Mouse (Mus musculus): ENCODE results near the gene Rhoq. TPM values are rescaled to one million over a fixed set of nuclear protein-coding genes. Genes with fewer than 3 reads are reported as not detected.
A peak's percentile ranks its signal among the peaks of the same experiment; 100 is the strongest.

Rhoq gene
- polyA plus RNA-seq, 1 experiment = 47.1 TPM

- Histone ChIP-seq H3K27ac (ENCODE audit: insufficient read depth, low read length) (no peak overlapping the region), H3K27me3 (ENCODE audit: control insufficient read depth, insufficient read depth, low read length) (no peaks in the 10 kb centered on the region), H3K4me1 (ENCODE audit: control insufficient read depth, insufficient read depth, low read length) (peaks cover 5% of the 10 kb centered on the region), H3K4me3 (replicated peaks; ENCODE audit: insufficient read depth, low read depth, low read length) (no peak overlapping the region)
- no peak for TF ChIP-seq CTCF (IDR thresholded peaks at IDR 0.05; ENCODE audit: borderline replicate concordance, insufficient read depth, low read depth, low read length)
- TF ChIP-seq POLR2A (IDR thresholded peaks at IDR 0.05; ENCODE audit: borderline replicate concordance, insufficient read depth, low read length) = no peak
- DNase-seq = no peak
- WGBS = 81% methylated on average over 9 of the region's 9 CpGs
These were observed 19.6 kb downstream of the Rhoq start for GRCm38 (mm10) chr17:86982497-86982896.

- TF ChIP-seq POLR2A (IDR thresholded peaks at IDR 0.05; ENCODE audit: borderline replicate concordance, insufficient read depth, low read length) (no peak), CTCF (IDR thresholded peaks at IDR 0.05; ENCODE audit: borderline replicate concordance, insufficient read depth, low read depth, low read length) (no peak)
- H3K4me3 ChIP-seq (replicated peaks; ENCODE audit: insufficient read depth, low read depth, low read length) = no peak overlapping the region
- H3K27me3 ChIP-seq (ENCODE audit: control insufficient read depth, insufficient read depth, low read length) = no peaks in the 10 kb centered on the region
- peak in 1 of 2 experiments; percentile 14 for DNase-seq
- 40% methylated on average over 17 of the region's 17 CpGs for WGBS
- no peak overlapping the region for H3K27ac ChIP-seq (ENCODE audit: insufficient read depth, low read length)
- H3K4me1 ChIP-seq (ENCODE audit: control insufficient read depth, insufficient read depth, low read length) = peaks cover 5% of the 10 kb centered on the region
These were observed 23.7 kb downstream of the Rhoq start for GRCm38 (mm10) chr17:86986449-86987138.

GRCm38 (mm10) chr17:86988161-86988560 lies 25.3 kb downstream of the Rhoq start:
- 73% methylated on average over 5 of the region's 5 CpGs for WGBS
- Histone ChIP-seq H3K4me3 (replicated peaks; ENCODE audit: insufficient read depth, low read depth, low read length) (no peak overlapping the region), H3K27me3 (ENCODE audit: control insufficient read depth, insufficient read depth, low read length) (no peaks in the 10 kb centered on the region), H3K27ac (ENCODE audit: insufficient read depth, low read length) (no peak overlapping the region), H3K4me1 (ENCODE audit: control insufficient read depth, insufficient read depth, low read length) (peaks cover 5% of the 10 kb centered on the region)
- DNase-seq = no peak
- TF ChIP-seq CTCF (IDR thresholded peaks at IDR 0.05; ENCODE audit: borderline replicate concordance, insufficient read depth, low read depth, low read length) (no peak), POLR2A (IDR thresholded peaks at IDR 0.05; ENCODE audit: borderline replicate concordance, insufficient read depth, low read length) (no peak)

- no peak for TF ChIP-seq POLR2A (IDR thresholded peaks at IDR 0.05; ENCODE audit: borderline replicate concordance, insufficient read depth, low read length)
- no peak for TF ChIP-seq CTCF (IDR thresholded peaks at IDR 0.05; ENCODE audit: borderline replicate concordance, insufficient read depth, low read depth, low read length)
- 39% methylated on average over 6 of the region's 6 CpGs for WGBS
- DNase-seq = no peak
- Histone ChIP-seq H3K4me3 (replicated peaks; ENCODE audit: insufficient read depth, low read depth, low read length) (no peak overlapping the region), H3K4me1 (ENCODE audit: control insufficient read depth, insufficient read depth, low read length) (peaks cover 5% of the 10 kb centered on the region), H3K27me3 (ENCODE audit: control insufficient read depth, insufficient read depth, low read length) (no peaks in the 10 kb centered on the region), H3K27ac (ENCODE audit: insufficient read depth, low read length) (no peak overlapping the region)
These were observed 25.8 kb downstream of the Rhoq start for GRCm38 (mm10) chr17:86988601-86989184.

GRCm38 (mm10) chr17:86991306-86991705 lies 28.4 kb downstream of the Rhoq start:
- Histone ChIP-seq H3K27ac (ENCODE audit: insufficient read depth, low read length) (no peak overlapping the region), H3K27me3 (ENCODE audit: control insufficient read depth, insufficient read depth, low read length) (no peaks in the 10 kb centered on the region), H3K4me1 (ENCODE audit: control insufficient read depth, insufficient read depth, low read length) (peaks cover 5% of the 10 kb centered on the region), H3K4me3 (replicated peaks; ENCODE audit: insufficient read depth, low read depth, low read length) (no peak overlapping the region)
- 93% methylated on average over 8 of the region's 8 CpGs for WGBS
- TF ChIP-seq CTCF (IDR thresholded peaks at IDR 0.05; ENCODE audit: borderline replicate concordance, insufficient read depth, low read depth, low read length) = no peak
- no peak for TF ChIP-seq POLR2A (IDR thresholded peaks at IDR 0.05; ENCODE audit: borderline replicate concordance, insufficient read depth, low read length)
- DNase-seq = no peak

- no peak overlapping the region for H3K27ac ChIP-seq (ENCODE audit: insufficient read depth, low read length)
- no peak overlapping the region for H3K4me3 ChIP-seq (replicated peaks; ENCODE audit: insufficient read depth, low read depth, low read length)
- no peaks in the 10 kb centered on the region for H3K4me1 ChIP-seq (ENCODE audit: control insufficient read depth, insufficient read depth, low read length)
- H3K27me3 ChIP-seq (ENCODE audit: control insufficient read depth, insufficient read depth, low read length) = no peaks in the 10 kb centered on the region
- 98% methylated on average over 6 of the region's 6 CpGs for WGBS
- TF ChIP-seq POLR2A (IDR thresholded peaks at IDR 0.05; ENCODE audit: borderline replicate concordance, insufficient read depth, low read length) (no peak), CTCF (IDR thresholded peaks at IDR 0.05; ENCODE audit: borderline replicate concordance, insufficient read depth, low read depth, low read length) (no peak)
- no peak for DNase-seq
These were observed 34.4 kb downstream of the Rhoq start for GRCm38 (mm10) chr17:86997323-86997722.

GRCm38 (mm10) chr17:87008950-87009349 lies 46.1 kb downstream of the Rhoq start:
- no peaks in the 10 kb centered on the region for H3K27me3 ChIP-seq (ENCODE audit: control insufficient read depth, insufficient read depth, low read length)
- TF ChIP-seq CTCF (IDR thresholded peaks at IDR 0.05; ENCODE audit: borderline replicate concordance, insufficient read depth, low read depth, low read length) (no peak), POLR2A (IDR thresholded peaks at IDR 0.05; ENCODE audit: borderline replicate concordance, insufficient read depth, low read length) (no peak)
- peaks cover 3% of the 10 kb centered on the region for H3K4me1 ChIP-seq (ENCODE audit: control insufficient read depth, insufficient read depth, low read length)
- no peak overlapping the region for H3K4me3 ChIP-seq (replicated peaks; ENCODE audit: insufficient read depth, low read depth, low read length)
- H3K27ac ChIP-seq (ENCODE audit: insufficient read depth, low read length) = no peak overlapping the region
- WGBS = 96% methylated on average over 3 of the region's 3 CpGs
- no peak for DNase-seq

Measured in cerebellum, adult 2 months (tissue).